Mouse (Mus musculus) thymus, postnatal 10 days (tissue): ENCODE data around the gene Sec16a.

Experiments
- DNase-seq, 2 experiments: peaks; one replicate each; pipeline ENCODE4 v3.0.0; 2021; ENCODE audit warnings: low spot score in 2 of 2

Gene Sec16a

GRCm38 (mm10) chr2:26474789-26475504 is 29.9 kb upstream of the Sec16a start:
- no peak for DNase-seq

- DNase-seq: no peak
Measured at GRCm38 (mm10) chr2:26472312-26473090, 27.5 kb upstream of the Sec16a start.

DNA sequence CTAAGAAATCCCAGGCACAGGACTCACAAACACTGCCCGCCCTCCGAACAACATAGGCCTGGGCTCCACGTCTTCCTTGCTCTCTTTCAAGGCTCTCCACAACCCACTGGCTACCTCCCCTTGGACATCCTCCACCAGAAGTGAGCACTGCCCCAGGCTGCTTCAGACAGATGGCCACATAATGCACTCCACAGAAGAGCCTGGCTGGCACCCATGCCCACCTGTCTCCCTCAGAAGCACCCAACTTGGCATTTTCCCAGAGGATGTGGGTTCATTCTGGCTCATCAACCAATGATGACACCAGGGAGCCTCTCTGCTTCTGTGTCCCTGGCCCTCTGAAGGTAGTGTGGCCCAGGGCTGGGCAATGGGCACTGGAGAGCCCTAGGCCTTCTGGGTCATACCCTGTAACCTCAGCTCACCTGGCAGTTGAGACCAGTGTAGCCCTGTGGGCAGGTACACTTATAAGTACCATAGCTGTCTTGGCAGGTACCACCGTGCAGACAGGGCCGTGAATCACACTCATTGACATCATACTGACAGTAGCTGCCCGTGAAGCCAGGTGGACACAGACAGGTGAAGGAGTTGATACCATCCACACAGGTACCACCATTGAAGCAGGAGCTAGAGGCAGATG is 26.8 kb upstream of the Sec16a start:
- DNase-seq: no peak

DNA sequence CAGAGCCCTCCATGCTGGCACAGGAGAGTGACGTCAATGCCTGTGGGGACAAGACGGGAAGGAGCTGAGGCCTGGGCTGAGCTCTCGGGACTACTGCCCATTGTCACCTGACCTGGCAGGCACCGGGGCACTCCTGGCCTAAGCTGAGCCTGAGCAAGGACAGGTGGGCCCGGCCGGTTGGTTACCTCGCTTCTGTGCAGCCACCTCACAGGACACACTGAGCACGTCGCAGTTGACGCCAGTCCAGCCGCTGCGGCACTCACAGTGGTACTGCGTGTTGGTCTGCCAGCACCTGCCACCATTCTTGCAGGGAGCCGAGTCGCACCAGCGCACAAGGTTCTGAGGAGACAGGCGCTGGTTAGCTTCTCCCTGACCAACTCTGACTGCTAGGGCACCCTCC is 26.0 kb upstream of the Sec16a start:
- no peak for DNase-seq

GRCm38 (mm10) chr2:26468376-26468775 is 23.4 kb upstream of the Sec16a start:
- peak; percentile 69 to 79 for DNase-seq

DNA sequence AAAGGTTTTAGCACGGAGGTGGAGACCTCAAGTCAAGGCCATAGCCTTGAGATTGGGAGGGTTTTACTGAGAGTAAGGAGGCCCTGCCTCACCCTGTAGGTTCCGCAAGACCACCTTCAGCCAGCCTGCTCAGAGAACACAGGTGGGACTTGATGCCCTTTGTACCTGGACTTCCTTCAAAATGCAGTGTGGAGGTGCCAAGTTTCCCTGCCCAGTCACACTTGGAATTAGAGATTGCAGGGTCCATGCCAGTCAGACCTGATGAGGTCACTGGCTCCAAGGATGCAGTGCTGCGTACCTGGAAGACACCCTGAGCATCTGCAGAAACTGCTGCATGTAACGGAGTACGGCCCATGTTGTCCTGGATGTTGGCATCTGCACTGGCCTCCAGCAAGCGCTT is 18.4 kb upstream of the Sec16a start:
- no peak for DNase-seq

DNA sequence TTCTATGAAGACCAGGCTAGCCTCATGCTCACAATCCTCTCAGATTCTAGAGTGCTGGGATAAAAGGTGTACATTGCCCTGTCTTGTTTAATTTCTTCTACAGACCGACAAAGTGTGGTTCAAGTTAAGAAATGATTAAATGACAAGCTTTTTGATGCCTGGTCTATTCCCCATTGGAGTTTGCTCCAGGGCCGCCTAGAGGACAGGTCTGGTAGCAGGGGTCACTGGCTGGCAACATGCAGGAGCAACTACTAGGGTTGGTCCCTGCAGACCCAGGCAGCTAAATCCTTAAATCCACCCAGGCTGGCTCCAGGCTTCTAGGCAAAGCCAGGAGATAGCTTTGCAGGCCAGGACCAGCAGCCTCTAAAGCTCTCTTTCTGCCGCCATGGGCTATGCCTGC is 18.0 kb upstream of the Sec16a start:
- DNase-seq: no peak

GRCm38 (mm10) chr2:26461667-26462066 is 16.7 kb upstream of the Sec16a start:
- no peak for DNase-seq

DNA sequence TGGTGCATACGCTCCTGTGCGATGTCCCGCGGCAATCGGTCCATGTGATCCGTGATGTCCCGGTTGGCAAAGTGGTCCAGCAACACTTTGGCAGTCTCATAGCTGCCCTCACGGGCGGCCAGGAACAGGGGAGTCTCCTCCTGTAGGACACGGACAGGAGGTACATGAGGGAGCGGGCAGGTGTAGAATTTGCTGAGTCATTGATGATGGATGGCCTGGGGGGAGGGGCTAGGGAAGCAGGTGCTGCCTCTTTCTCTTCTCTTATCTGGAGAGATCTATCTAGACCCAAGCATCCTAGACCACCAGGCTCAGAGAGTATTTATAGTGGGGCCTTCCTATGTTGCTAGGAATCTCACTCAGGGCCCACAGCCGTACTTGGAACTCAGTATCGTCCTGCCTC is 15.8 kb upstream of the Sec16a start:
- DNase-seq: peak; percentile 62 to 68

DNA sequence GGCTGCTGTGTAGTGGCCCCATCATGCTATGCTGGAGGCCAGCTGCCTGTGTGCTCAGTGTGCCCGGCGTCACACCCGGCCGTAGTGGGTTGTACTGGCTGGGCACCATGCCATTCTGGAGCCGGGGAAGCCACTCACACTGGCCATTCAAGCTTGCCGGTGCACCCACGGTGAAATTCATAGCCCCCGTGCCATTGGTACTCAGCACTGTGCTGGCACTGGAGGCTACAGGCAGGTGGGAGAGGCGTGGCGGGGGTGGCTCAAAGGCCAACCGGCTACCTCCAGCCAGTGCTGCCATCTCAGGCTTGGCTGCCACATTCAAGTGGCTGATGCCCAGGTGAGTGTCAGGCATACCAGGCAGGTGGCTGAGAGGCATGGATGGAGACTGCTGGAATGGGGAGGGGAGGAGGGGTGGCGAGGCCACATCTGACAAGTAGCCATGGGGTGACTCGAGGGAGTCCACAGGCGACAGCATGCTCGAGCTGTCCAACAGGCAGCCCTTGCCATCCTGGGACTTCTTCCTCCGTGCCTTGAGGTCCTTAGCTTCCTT is 15.2 kb upstream of the Sec16a start:
- no peak for DNase-seq

GRCm38 (mm10) chr2:26459478-26459877 is 14.5 kb upstream of the Sec16a start:
- no peak for DNase-seq

GRCm38 (mm10) chr2:26458402-26459124 is 13.5 kb upstream of the Sec16a start:
- peak; percentile 35 to 61 for DNase-seq

DNA sequence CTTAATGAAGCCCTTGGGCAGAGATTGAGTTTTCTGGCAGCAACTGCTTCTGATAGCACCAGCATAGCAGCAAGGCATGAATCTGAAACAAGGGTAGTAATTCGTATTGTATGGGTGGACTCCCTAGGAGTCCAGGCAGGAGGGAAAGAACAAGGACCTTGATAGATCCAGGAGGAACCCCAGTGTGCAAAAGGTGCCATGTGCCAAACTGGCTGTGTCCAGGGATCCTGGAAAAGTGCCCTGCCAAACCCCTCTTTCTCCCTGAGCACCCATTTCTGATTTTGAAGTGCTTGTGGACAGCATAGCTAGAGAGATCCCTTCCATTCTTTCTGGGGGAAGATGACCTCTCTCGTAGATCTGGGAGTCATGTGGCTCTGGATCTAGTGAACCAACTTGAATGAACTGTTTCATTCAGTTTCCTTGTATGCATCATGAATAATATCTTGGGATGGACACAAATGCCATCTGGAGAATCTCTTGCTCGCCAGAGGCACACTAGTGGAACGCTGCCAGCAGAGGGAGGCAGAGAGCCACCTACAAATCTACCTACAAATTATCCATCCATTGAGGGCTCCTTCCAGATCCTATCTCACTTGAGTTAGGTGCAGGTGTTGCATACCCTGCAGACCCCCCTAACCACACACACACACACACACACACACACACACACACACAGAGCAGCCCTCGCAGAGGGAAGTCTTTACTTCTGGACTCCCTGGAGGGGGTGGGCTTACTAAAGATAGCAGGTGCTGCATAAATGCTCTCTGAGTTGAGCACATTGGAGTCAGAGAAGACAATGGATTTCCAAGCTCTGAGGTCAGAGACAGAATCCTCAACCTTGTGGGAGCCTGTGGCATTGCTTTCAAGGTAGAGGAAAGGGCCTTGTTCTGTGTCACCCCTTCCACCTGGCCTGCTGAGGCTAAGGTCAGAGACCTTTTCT is 4.4 kb upstream of the Sec16a start:
- DNase-seq: peak; percentile 65 to 86

DNA sequence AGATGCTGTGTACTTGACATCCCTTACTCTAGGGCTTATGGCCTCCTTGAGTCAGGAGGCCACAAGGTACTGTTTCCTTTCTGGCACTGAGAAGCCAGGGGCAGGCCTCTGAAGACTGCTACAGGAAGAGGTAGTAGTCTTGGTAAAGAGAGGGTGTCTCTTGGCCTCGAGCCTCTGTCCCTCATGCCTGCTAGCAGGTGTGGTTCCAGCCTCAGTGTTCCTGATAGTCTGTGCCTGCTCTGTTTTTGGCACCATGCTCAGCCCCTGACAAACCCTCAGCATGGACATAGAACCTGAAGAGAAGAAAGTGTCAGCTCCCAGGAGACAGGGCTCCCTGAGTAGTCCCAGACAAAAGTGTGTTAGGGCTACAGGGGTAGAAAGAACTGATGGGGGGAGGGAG is 2.4 kb upstream of the Sec16a start:
- no peak for DNase-seq

- DNase-seq: no peak
Measured at GRCm38 (mm10) chr2:26446671-26447070, 1.7 kb upstream of the Sec16a start.

DNA sequence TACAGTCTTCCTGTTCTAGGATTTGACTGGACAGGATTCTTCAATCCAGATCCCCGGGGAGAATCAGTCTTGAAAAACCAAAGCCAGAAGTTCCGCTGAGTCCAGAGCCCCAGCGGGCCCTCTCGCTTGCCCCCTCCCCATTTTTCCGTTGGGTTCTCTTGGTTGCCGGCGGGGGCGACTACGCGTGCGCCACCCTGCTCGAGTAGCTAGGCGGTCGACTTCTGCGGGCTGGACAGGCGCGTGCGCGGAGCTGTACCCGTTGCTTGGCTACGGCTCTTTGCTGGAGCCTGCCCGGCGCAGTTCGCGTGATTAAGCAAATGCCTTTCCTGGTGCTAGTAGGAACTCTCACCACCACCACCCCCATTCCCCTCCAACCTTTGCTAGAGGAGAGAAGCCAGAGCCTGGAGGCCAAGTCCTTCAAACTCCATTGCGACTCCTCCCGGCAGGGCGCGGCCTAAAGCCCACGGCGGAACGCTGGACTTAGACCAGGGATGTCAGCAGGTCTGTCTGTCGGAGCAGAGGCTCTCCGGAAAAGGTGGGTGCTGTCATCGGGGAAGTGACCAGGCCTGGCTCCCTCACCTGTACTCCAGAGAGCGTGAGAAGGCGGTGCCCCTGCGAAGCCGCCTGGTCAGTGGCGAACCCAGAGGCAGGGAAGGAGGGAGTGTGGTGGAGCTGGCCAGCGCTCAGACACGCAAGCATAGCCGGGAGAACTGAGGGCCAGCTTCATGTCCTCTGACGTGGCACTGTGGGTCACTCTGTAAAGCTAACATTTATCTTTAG is 840 bp upstream of the Sec16a start:
- DNase-seq: peak; percentile 87 to 90

DNA sequence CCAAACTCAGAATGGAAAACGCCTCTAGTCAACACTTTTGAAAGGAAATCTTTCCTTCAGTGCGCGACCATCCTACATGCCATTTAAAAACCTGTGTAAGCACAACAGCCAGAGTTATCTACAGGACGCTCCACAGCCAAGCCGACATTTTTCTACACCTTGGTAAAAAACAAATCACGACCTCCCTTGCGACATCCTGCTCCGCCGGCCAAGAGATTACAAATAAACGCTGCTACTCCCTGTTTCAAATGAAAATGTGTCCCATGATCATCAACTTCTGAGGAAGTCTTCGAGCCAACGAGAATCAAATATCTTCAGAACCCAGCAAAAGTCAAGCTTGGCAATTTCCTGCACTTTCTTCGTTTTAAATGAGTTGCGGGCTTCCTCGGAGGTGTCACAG is 648 bp downstream of the Sec16a start:
- DNase-seq: no peak

DNA sequence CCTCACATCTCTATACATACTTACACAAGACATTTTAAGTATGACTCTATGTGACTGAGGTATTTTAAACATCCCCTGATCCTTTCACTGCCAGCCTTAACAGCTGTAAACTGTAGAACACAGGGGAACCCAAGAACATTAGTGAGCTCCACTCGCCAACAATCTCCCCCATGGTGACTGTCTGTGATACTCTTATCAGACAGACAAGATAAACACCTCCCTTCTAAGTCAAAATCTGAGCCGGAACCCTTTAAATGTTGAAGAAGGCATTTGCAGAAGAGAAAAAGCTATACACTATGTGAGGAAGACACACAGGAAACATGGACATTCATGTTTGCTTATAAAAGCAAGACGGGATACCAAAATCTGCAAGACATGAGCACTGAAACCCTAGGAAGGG is 1.1 kb downstream of the Sec16a start:
- no peak for DNase-seq

- no peak for DNase-seq
Measured at GRCm38 (mm10) chr2:26442843-26443242, 2.2 kb downstream of the Sec16a start.

DNA sequence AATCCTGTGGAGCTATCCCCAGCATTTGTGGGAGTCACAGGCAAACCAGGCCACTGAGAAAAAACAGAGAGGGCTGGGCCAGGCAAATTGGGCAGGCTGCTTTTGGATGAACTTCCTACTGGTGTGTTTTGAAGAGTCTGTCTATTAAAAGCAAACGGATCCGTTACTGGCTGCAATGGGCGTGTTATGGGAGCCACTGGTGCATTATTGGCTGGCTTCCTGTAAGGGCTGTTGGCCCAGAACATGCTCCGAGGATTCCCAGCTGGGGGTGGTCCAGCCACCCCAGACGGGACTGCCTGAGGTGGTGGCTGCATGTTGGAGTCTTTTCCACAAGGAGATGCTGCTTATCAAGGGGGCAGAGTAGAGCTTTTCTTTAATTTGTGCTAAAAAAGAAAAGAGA is 3.3 kb downstream of the Sec16a start:
- DNase-seq: no peak
